Mouse (Mus musculus): ENCODE measurements around the gene Angptl6. TPM values are rescaled to one million over a fixed set of nuclear protein-coding genes. Genes with fewer than 3 reads are reported as not detected.
"Not testable (repeated sequence)": the region's sequence is repeated elsewhere in the genome, so short reads cannot be mapped to it uniquely, and the experiment has no call there.

Gene Angptl6
- polyA plus RNA-seq, 1 experiment from 2014 or later = 5.5 TPM

DNA sequence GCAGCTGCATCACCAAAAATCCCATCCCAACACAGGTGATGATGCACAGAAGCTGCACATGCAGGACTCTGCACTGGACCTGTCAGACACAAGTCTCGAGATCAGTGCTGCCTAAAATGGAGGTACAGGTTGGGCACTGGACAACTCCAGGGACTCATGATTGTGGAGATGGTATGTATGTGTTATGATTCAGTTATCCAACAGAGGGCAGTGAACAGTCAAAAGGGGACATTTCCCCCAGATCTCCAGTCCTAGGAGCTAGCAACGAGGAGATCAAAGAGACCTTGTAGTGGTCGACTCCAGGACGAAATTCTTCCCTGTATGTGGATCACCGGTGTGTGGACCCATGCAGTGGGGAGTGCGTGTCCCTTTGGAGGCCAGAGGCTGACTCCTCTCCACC lies 19.6 kb downstream of the Angptl6 start:
- no peak overlapping the region for H3K4me3 ChIP-seq
- H3K4me1 ChIP-seq = no peaks in the 10 kb centered on the region
- no peak for ATAC-seq (ENCODE audit: low FRiP score)

DNA sequence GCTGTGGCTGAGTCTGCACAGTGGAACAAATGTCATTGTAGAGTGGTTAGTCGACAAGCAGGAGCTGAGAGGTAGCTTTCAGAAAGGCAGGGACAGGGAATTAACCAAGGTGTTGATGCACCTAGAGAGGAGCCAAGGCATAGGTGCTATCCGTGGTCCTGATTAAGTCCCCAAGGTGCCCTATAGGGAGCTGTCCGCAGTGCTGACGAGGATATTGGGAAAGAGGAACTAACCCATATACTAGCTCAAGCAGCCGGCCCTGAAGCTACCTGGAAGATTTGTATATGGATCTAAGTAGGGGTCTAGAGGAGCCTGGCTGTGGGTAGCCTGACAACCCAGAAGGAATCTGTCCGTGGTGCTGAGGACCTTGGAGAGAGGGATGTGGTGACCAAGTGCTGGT lies 22.4 kb downstream of the Angptl6 start:
- H3K27ac ChIP-seq = no peak overlapping the region
- no peak for ATAC-seq (ENCODE audit: low FRiP score)
- H3K9me3 ChIP-seq (replicated peaks) = no peaks in the 10 kb centered on the region
- no peak overlapping the region for H3K4me2 ChIP-seq (replicated peaks)
- WGBS = 10% methylated on average over 6 of the region's 6 CpGs
- no peak overlapping the region for H3K4me3 ChIP-seq
- no peak overlapping the region for H3K9ac ChIP-seq
- 0 out of 2 replicates have a peak, but pooled peaks cover 5% of the 10 kb centered on the region for H3K27me3 ChIP-seq
- no peaks in the 10 kb centered on the region for H3K36me3 ChIP-seq
- no peaks in the 10 kb centered on the region for H3K4me1 ChIP-seq

More for the DNA sequence above, 19.6 kb downstream of the Angptl6 start:
- H3K36me3 ChIP-seq = no peaks in the 10 kb centered on the region
- H3K9me3 ChIP-seq (replicated peaks) = no peaks in the 10 kb centered on the region
- 53% methylated on average over 6 of the region's 6 CpGs for WGBS
- H3K4me2 ChIP-seq (replicated peaks) = no peak overlapping the region
- H3K27me3 ChIP-seq = 0 out of 2 replicates have a peak, but pooled peaks cover 5% of the 10 kb centered on the region
- H3K9ac ChIP-seq = no peak overlapping the region
- no peak overlapping the region for H3K27ac ChIP-seq

DNA sequence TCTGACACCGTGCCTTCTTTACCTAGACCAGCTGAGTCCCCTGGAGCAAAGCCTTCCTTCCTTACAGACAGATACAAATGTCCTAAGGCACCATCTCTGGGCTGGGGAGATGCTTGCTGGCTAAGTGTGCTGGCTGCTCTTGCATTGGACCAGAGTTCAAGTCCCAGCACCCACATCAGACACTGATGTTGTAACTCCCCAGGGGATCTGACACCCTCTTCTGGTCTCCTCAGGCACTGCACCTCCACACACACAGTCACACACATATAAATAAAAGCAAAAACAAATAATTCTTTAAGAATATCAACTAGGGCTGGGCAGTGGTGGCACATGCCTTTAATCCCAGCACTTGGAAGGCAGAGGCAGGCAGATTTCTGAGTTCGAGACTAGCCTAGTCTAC lies 29.3 kb downstream of the Angptl6 start:
- 92% methylated on average over 2 of the region's 2 CpGs for WGBS
- H3K4me3 ChIP-seq = no peak overlapping the region

DNA sequence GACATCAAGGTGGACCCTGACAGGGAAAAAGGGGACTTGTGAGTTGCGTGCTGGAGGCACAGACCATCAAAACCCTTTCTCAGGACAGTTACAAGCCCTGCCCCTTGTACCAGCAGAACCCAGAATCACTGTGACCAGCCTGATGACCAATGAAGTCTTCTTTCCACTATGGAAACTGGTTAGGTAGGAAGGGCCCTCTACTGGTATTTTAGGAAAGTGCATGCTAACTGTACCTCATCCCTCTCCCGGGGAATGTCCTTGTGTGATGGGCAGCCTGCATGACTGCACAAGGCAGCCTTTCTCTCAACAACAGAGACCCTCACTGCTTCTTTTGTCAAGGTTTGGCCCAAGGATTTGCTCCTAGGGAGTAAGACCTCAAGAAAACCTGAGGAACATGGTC lies 36.9 kb downstream of the Angptl6 start:
- Histone ChIP-seq H3K4me3 (no peak overlapping the region), H3K36me3 (no peaks in the 10 kb centered on the region), H3K9me3 (replicated peaks) (no peaks in the 10 kb centered on the region), H3K4me1 (no peaks in the 10 kb centered on the region), H3K9ac (no peak overlapping the region), H3K27ac (no peak overlapping the region), H3K4me2 (replicated peaks) (no peak overlapping the region), H3K27me3 (peaks cover 8% of the 10 kb centered on the region; the same call in 1 of the 2 replicates)
- 19% methylated on average over 2 of the region's 2 CpGs for WGBS
- ATAC-seq (ENCODE audit: low FRiP score) = no peak

More for the DNA sequence above, 29.3 kb downstream of the Angptl6 start:
- ATAC-seq (ENCODE audit: low FRiP score) = no peak
- Histone ChIP-seq H3K4me2 (replicated peaks) (no peak overlapping the region), H3K9me3 (replicated peaks) (no peaks in the 10 kb centered on the region), H3K36me3 (no peaks in the 10 kb centered on the region), H3K27ac (no peak overlapping the region), H3K9ac (no peak overlapping the region), H3K4me1 (no peaks in the 10 kb centered on the region), H3K27me3 (no peaks in the 10 kb centered on the region; the same call in 1 of the 2 replicates)

DNA sequence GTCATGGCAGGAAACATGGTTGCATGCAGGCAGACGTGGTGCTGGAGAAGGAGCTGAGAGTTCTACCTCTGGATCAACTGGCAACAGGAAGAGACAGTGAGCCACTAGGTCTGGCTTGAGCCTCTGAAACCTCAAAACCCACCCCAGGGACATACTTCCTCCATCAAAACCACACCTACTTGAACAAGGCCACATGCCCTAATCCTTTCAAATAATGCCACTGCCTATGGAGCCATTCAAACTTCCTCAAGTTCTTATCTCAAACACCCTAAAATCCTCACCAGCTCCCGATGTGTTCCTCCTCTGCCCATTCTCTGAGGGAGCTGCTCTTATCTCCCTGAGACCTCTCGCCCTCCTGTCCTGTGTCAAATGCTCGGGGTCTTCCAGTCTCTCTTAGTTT lies 37.3 kb downstream of the Angptl6 start:
- 75% methylated on average over 4 of the region's 4 CpGs for WGBS
- no peaks in the 10 kb centered on the region for H3K36me3 ChIP-seq
- no peak overlapping the region for H3K4me2 ChIP-seq (replicated peaks)
- ATAC-seq (ENCODE audit: low FRiP score) = no peak
- H3K27me3 ChIP-seq = peaks cover 8% of the 10 kb centered on the region; the same call in 1 of the 2 replicates
- H3K4me1 ChIP-seq = no peaks in the 10 kb centered on the region
- no peaks in the 10 kb centered on the region for H3K9me3 ChIP-seq (replicated peaks)
- H3K9ac ChIP-seq = no peak overlapping the region
- no peak overlapping the region for H3K4me3 ChIP-seq
- H3K27ac ChIP-seq = no peak overlapping the region

DNA sequence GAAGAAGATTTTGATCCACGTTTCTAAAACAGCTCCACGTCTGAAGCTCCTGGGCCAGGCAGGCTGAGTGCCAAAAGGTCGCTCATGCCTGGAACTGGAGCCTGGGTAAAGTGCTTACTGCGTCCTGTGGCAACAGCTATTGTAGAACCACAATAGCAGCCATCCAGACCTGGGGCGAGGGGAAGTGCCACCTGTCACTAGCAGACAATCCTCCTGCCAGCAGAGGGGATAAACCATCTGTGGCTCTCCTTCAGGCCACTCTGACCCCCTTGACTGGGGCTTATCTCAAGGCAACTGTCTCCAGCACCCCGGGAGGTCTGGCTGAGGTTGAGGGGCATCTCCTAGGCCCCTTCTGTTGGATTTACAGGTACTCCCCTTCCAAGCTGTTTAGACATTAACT lies 40.6 kb downstream of the Angptl6 start:
- no peak overlapping the region for H3K27ac ChIP-seq
- ATAC-seq (ENCODE audit: low FRiP score) = no peak
- no peaks in the 10 kb centered on the region for H3K9me3 ChIP-seq (replicated peaks)
- H3K27me3 ChIP-seq = peaks cover 3% of the 10 kb centered on the region; the same call in 1 of the 2 replicates
- no peaks in the 10 kb centered on the region for H3K36me3 ChIP-seq
- no peak overlapping the region for H3K4me3 ChIP-seq
- no peak overlapping the region for H3K9ac ChIP-seq
- H3K4me2 ChIP-seq (replicated peaks) = no peak overlapping the region
- 51% methylated on average over 6 of the region's 6 CpGs for WGBS
- H3K4me1 ChIP-seq = no peaks in the 10 kb centered on the region

DNA sequence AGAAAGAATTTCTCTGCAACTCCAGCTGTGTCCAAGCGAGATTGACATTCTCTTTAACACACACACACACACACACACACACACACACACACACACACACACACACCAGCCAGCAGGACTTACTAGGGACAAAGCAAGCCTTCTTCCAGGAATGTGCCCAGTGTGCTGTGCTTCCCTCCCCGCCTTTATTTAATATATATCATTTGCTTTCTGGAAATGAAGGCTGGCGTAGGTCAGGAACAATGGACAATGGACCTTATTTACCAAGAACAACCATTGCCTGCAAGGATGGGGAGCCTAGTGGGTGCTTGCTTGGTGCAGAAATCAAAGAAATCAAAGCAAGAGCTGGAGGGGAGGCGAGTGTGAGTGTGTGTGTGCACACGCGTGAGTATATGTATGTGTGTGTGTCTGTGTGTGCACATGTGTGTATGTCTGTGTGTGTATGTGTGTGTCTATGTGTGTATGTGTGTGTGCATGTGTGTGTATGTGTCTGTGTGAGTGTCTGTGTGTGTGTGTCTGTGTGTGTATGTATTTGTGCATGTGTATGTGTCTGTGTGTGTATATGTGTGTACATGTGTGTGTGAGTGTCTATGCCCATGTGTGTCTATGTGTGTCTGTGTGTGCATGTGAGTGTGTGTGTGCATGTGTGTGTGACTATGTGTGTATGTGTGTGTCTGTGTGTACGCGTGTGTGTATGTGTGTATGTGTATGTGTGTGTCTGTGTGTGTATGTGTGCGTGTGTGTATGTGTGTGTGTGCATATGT lies 42.2 kb downstream of the Angptl6 start:
- Histone ChIP-seq H3K27ac (no peak overlapping the region), H3K36me3 (no peaks in the 10 kb centered on the region), H3K9ac (no peak overlapping the region), H3K4me1 (no peaks in the 10 kb centered on the region), H3K4me3 (no peak overlapping the region), H3K4me2 (replicated peaks) (no peak overlapping the region), H3K27me3 (no peaks in the 10 kb centered on the region), H3K9me3 (replicated peaks) (no peaks in the 10 kb centered on the region)
- ATAC-seq (ENCODE audit: low FRiP score) = no peak
- WGBS = 77% methylated on average over 9 of the region's 9 CpGs

DNA sequence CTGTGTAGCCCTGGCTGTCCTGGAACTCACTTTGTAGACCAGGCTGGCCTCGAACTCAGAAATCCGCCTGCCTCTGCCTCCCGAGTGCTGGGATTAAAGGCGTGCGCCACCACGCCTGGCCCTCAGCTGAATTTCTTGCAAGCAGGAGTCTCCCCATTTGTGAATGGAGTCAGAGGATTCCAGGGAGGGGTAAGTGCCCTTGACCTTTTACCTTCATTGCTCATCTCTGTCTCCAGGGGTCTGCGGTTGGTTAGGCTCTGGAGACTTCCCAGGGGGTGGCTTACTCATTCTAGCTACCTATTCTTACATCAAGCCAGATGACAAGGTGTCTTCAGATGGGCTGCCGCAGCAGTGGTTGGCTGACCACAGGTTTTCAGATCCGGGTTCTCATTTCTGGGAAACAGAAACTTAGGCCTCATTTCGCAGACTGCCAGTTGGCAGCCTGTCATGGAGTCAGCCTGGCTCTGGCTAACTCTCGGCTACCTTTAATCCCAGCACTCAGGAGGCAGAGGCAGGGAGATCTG lies 44.0 kb downstream of the Angptl6 start:
- not testable (repeated sequence) for H3K4me2 ChIP-seq (replicated peaks); H3K9ac ChIP-seq; H3K27me3 ChIP-seq; H3K36me3 ChIP-seq; H3K4me1 ChIP-seq; H3K9me3 ChIP-seq (replicated peaks); H3K4me3 ChIP-seq; ATAC-seq (ENCODE audit: low FRiP score); H3K27ac ChIP-seq
- 85% methylated on average over 11 of the region's 11 CpGs for WGBS

DNA sequence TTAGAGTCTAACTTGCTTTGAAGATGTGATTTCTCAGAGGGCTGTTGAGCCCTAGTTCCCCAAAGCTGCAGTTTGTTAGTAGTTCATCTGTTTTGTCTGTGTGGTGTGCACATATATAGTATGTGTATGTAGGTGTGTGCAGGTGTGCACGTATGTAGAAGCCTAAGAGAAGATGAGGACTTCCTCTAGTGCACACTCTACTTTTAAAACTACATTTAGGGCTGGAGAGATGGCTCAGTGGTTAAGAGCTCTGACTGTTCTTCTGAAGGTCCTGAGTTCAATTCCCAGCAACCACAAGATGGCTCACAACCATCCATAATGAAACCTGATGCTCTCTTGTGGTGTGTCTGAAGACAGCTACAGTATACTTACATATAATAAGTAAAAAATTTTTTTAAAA lies 44.6 kb downstream of the Angptl6 start:
- ATAC-seq (ENCODE audit: low FRiP score) = no peak
- H3K27me3 ChIP-seq = no peaks in the 10 kb centered on the region
- H3K4me1 ChIP-seq = peaks cover 5% of the 10 kb centered on the region
- 73% methylated on average over 1 of the region's 1 CpGs for WGBS
- no peak overlapping the region for H3K9ac ChIP-seq
- no peak overlapping the region for H3K27ac ChIP-seq
- no peak overlapping the region for H3K4me2 ChIP-seq (replicated peaks)
- H3K4me3 ChIP-seq = no peak overlapping the region
- H3K36me3 ChIP-seq = no peaks in the 10 kb centered on the region
- no peaks in the 10 kb centered on the region for H3K9me3 ChIP-seq (replicated peaks)

DNA sequence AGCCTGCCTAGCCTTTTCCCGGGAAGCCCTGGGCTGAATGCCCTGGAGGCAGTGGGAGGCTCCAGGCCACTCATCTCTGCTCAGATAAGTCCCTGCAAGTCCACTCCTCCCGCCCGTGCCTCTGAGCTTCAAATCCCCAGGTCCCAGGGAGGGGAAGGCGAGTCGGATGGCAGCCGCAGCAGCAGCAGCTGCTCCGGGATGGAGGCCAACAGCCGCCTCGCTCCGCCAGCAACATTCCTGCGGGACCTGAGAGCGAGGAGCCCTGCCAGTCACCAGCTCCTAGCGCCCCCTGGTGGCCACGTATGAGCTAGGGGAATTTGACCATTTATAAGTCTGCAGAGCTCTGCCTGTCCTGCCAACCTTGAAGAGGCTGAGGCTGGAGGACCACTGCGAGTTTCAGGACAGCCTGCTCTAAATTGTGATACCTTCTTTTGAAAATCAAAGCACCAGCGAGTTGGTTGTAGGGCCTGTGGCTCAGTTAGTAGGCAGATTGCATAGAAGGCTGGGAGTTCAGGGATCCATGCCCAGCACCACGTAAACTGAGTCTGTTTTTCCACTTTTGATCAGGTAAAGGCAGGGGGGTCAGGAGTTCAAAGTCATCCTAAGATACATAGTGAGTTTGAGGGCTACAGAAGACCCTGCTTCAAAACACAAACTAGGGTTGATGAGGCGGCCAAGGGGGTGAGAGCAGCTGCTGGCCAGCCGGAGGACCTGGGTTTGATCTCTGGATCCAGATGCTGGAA lies 48.5 kb downstream of the Angptl6 start:
- Histone ChIP-seq H3K4me2 (replicated peaks) (peak overlapping the region; percentile 36; the same call in 1 of the 2 replicates), H3K27ac (no peak overlapping the region), H3K9me3 (replicated peaks) (no peaks in the 10 kb centered on the region), H3K9ac (peak overlapping the region; percentile 10; the same call in 1 of the 2 replicates), H3K4me3 (no peak overlapping the region), H3K4me1 (peaks cover 5% of the 10 kb centered on the region), H3K36me3 (no peaks in the 10 kb centered on the region), H3K27me3 (no peaks in the 10 kb centered on the region)
- 15% methylated on average over 19 of the region's 19 CpGs for WGBS
- ATAC-seq (ENCODE audit: low FRiP score) = peak; percentile 87

DNA sequence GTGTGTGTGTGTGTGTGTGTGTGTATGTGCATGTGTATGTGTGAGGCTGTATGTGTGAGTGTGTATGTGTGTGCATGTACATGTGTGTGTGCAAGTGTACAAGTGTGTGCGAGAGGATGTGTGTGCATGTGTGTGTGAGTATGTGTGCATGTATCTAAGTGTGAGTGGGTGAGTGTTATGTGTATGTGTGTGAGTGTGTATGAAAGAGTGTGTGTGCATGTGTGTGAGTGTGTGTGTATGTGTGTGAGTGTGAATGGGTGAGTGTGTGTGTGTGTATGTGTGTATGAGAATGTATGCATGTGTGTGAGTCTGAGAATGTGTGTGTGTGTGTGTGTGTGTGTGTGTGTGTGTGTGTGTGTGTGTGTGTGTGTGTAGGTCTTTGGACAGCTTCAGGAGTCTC lies 51.4 kb downstream of the Angptl6 start:
- Histone ChIP-seq H3K4me2 (replicated peaks) (no peak overlapping the region), H3K27me3 (no peaks in the 10 kb centered on the region), H3K27ac (no peak overlapping the region), H3K9me3 (replicated peaks) (no peaks in the 10 kb centered on the region), H3K4me1 (peaks cover 5% of the 10 kb centered on the region), H3K36me3 (no peaks in the 10 kb centered on the region), H3K9ac (no peak overlapping the region), H3K4me3 (no peak overlapping the region)
- 85% methylated on average over 1 of the region's 1 CpGs for whole genome bisulfite sequencing
- ATAC-seq (ENCODE audit: low FRiP score) = no peak

DNA sequence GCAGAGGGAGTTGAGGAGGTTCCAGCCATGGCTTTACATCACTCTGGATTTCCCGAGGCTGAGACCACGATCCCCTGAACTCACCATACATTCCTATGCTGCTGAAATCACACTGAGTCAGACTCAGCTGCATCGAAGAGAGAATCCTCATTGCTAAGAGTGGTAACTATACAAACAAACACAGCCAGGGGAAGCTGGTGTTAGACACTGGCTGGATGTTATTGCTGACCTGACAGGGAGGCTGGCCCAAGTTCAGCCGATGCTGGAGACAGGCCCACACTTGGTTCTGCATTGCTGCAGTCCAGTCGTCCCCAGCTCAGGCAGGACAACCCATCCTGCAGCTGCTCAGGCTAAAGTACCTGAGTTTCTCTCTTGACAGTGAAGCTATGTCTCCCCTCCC lies 53.7 kb downstream of the Angptl6 start:
- Histone ChIP-seq H3K27me3 (no peaks in the 10 kb centered on the region), H3K9ac (no peak overlapping the region), H3K9me3 (replicated peaks) (no peaks in the 10 kb centered on the region), H3K4me3 (no peak overlapping the region), H3K36me3 (no peaks in the 10 kb centered on the region), H3K4me2 (replicated peaks) (no peak overlapping the region), H3K27ac (no peak overlapping the region), H3K4me1 (peaks cover 4% of the 10 kb centered on the region)
- 69% methylated on average over 5 of the region's 5 CpGs for whole genome bisulfite sequencing
- ATAC-seq (ENCODE audit: low FRiP score) = no peak

All from hindbrain, embryonic 12.5 days (tissue).